Mouse (Mus musculus) heart, embryonic 10.5 days (tissue): ENCODE measurements around the gene Fhit. TPM values are rescaled to one million over a fixed set of nuclear protein-coding genes. Genes with fewer than 3 reads are reported as not detected.

Experiments
- DNase-seq: peaks from one replicate; pipeline ENCODE4 v3.0.0-alpha.2; 2017; ENCODE audit warnings: low spot score
- H3K27ac ChIP-seq: fragments of 300-500 bp; sonication (generic); 2 replicates; pipeline ENCODE4 v1.5.1; 2016; ENCODE audit warnings: mild to moderate bottlenecking
- H3K27me3 ChIP-seq: fragments of 300-500 bp; sonication (generic); 2 replicates; pipeline ENCODE4 v1.6.1; 2016; ENCODE audit warnings: mild to moderate bottlenecking; ENCODE audit not compliant: poor library complexity, insufficient read depth, severe bottlenecking
- H3K36me3 ChIP-seq: fragments of 300-500 bp; sonication (generic); 2 replicates; pipeline ENCODE4 v1.6.1; 2016; ENCODE audit warnings: mild to moderate bottlenecking, moderate library complexity
- H3K4me1 ChIP-seq: fragments of 300-500 bp; sonication (generic); 2 replicates; pipeline ENCODE4 v1.6.1; 2016; ENCODE audit warnings: mild to moderate bottlenecking
- H3K4me3 ChIP-seq: fragments of 300-500 bp; sonication (generic); 2 replicates; pipeline ENCODE4 v1.5.1; 2016; ENCODE audit warnings: mild to moderate bottlenecking, moderate library complexity
- H3K9me3 ChIP-seq: fragments of 300-500 bp; sonication (generic); 2 replicates; pipeline ENCODE4 v1.6.1; 2016; ENCODE audit warnings: mild to moderate bottlenecking, moderate library complexity
- WGBS: fragments of 180-500 bp; shearing (Covaris S2); methylation state at CpG from one replicate; pipeline ENCODE4 v1.1.7; 2016; 5-methylcytosine and 5-hydroxymethylcytosine counted together
- polyA plus RNA-seq: library from polyadenylated mRNA; unstranded; fragments of >200 nt; fragmentation: Nextera tagmentation; extraction: Ambion mirVana; gene quantifications from 2 replicates; pipeline ENCODE4 v1.2.1, GENCODE M21; 2016

Fhit gene
- polyA plus RNA-seq, 1 experiment from 2014 or later, result 3.4 TPM

DNA sequence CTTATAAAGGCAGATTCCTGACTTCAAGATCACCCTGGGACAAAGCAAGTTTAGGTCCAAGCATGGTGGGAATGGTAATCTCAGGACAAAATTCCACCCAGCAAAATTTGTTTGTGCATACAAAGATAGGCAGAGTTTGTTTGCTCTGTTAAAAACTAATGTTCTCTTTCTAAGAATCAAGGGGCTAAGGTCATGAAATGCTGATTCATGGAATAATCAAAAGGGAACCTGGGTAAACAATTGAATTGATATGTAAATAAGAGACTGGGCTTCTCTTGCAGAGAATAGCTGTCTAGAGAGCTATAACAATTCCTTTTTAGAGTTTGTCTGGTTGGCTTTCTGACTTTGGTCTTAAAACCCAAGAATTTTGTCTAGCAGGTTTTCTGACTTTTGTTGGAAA, 647.8 kb downstream of the Fhit start:
- H3K27ac ChIP-seq, result no peak overlapping the region
- H3K4me3 ChIP-seq, result no peak overlapping the region
- no peaks in the 10 kb centered on the region for H3K36me3 ChIP-seq
- DNase-seq, result no peak
- no peaks in the 10 kb centered on the region for H3K27me3 ChIP-seq
- no peaks in the 10 kb centered on the region for H3K9me3 ChIP-seq
- H3K4me1 ChIP-seq, result no peaks in the 10 kb centered on the region

- Histone ChIP-seq H3K27ac (no peak overlapping the region), H3K36me3 (no peaks in the 10 kb centered on the region), H3K4me3 (no peak overlapping the region), H3K9me3 (no peaks in the 10 kb centered on the region), H3K27me3 (no peaks in the 10 kb centered on the region), H3K4me1 (no peaks in the 10 kb centered on the region)
- DNase-seq, result no peak
These were observed 652.6 kb downstream of the Fhit start for GRCm38 (mm10) chr14:10509252-10509651.

GRCm38 (mm10) chr14:10507560-10507959, 654.3 kb downstream of the Fhit start:
- 59% methylated on average over 1 of the region's 1 CpGs for WGBS
- Histone ChIP-seq H3K4me3 (no peak overlapping the region), H3K27me3 (no peaks in the 10 kb centered on the region), H3K9me3 (no peaks in the 10 kb centered on the region), H3K27ac (no peak overlapping the region), H3K36me3 (no peaks in the 10 kb centered on the region), H3K4me1 (no peaks in the 10 kb centered on the region)
- DNase-seq, result no peak

DNA sequence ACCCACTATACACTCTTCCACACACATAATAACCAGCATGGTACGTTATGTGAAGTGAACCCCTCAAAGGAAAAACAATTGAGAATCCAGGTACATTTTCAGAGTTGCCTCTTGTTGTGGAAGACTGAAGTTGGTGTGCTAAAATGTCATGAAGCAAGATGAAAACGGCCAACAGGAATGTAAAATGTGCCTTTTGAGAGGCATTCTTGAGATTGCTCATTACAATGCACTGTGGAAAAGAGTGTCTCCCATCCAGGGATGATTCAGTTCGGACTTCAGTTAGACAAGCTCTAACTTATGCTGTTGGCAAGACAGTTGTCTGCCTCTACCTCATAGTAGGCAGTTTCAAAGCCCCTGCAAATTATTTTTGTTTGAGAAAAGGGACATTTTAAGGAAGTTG, 676.0 kb downstream of the Fhit start:
- 73% methylated on average over 3 of the region's 3 CpGs for WGBS
- H3K4me3 ChIP-seq, result no peak overlapping the region

GRCm38 (mm10) chr14:10482851-10483613, 678.8 kb downstream of the Fhit start:
- Histone ChIP-seq H3K27ac (no peak overlapping the region), H3K9me3 (no peaks in the 10 kb centered on the region), H3K4me1 (no peaks in the 10 kb centered on the region), H3K27me3 (no peaks in the 10 kb centered on the region), H3K36me3 (no peaks in the 10 kb centered on the region), H3K4me3 (no peak overlapping the region)
- WGBS, result 75% methylated on average over 3 of the region's 3 CpGs
- DNase-seq, result no peak

More for the DNA sequence above, 676.0 kb downstream of the Fhit start:
- DNase-seq, result no peak
- Histone ChIP-seq H3K4me1 (no peaks in the 10 kb centered on the region), H3K36me3 (no peaks in the 10 kb centered on the region), H3K27ac (no peak overlapping the region), H3K27me3 (no peaks in the 10 kb centered on the region), H3K9me3 (no peaks in the 10 kb centered on the region)

DNA sequence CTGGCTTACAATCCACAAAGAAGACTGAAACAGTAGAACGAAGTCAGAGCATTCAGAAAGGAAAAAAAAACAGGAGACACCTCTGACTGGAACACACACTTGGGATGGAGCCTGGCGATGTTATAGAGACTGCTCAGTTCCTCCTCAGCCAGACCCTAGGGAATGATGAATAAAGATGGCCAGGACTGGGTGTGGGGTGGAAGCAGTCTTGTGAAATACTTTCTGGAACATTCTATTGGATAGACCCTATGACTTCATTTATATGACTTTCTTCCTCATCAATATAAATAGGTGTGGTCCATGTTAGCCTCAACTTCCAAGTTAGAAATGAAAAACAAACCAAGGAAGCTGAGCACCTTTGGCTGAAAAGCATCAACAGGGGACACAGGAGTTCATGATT, 680.5 kb downstream of the Fhit start:
- no peak overlapping the region for H3K4me3 ChIP-seq
- H3K36me3 ChIP-seq, result no peaks in the 10 kb centered on the region
- H3K9me3 ChIP-seq, result no peaks in the 10 kb centered on the region
- H3K27me3 ChIP-seq, result no peaks in the 10 kb centered on the region
- H3K27ac ChIP-seq, result no peak overlapping the region
- no peaks in the 10 kb centered on the region for H3K4me1 ChIP-seq
- 80% methylated on average over 2 of the region's 2 CpGs for WGBS
- no peak for DNase-seq

DNA sequence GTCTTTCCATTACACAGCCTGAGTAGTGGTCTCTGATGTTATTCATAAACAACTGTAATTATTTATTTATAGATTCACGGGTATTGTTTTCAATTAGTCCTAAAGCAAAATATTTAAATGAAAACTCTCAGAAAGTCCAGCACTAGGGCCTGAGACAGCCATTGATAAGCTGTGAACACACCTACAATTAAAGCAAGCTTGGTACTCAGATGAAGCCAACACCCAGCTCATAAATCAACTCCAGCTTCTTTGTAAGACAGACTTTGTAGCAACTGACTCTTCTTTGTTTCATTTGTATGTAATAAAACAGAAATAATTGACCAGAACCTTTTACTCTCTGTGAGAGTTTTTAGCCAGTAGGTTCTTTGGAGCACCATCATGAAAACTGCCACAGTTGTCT, 681.2 kb downstream of the Fhit start:
- WGBS, result 56% methylated on average over 1 of the region's 1 CpGs

GRCm38 (mm10) chr14:10453001-10453861, 708.6 kb downstream of the Fhit start:
- Histone ChIP-seq H3K27me3 (no peaks in the 10 kb centered on the region), H3K9me3 (no peaks in the 10 kb centered on the region), H3K4me1 (peaks cover 11% of the 10 kb centered on the region), H3K27ac (peak overlapping the region; percentile 84), H3K36me3 (no peaks in the 10 kb centered on the region), H3K4me3 (peak overlapping the region; percentile 50)
- DNase-seq, result peak; percentile 80
- WGBS, result 13% methylated on average over 14 of the region's 14 CpGs

More for the DNA sequence above, 681.2 kb downstream of the Fhit start:
- Histone ChIP-seq H3K9me3 (no peaks in the 10 kb centered on the region), H3K27me3 (no peaks in the 10 kb centered on the region), H3K4me3 (no peak overlapping the region), H3K4me1 (no peaks in the 10 kb centered on the region), H3K36me3 (no peaks in the 10 kb centered on the region), H3K27ac (no peak overlapping the region)
- no peak for DNase-seq

GRCm38 (mm10) chr14:10452234-10452633, 709.6 kb downstream of the Fhit start:
- H3K9me3 ChIP-seq, result no peaks in the 10 kb centered on the region
- no peak for DNase-seq
- WGBS, result 60% methylated on average over 5 of the region's 5 CpGs

DNA sequence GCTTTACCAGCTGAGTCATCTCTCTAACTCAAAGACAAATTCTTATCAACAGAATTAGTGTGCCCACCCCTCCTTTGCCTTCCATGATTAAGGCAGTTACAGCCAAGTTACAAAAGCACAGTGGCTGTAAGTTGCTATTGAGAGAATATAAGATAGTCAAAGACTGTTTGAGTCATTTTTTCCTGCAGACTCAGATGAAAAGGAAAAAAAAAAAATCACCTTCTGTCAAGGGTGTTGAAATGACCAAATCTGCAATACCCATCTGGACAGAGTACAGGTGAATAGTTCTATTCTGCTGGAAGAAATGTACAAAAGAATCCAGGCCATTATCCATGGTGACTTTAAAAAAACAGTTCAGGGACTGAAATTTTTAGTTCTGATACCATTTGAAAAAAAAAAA, 716.5 kb downstream of the Fhit start:
- Histone ChIP-seq H3K9me3 (no peaks in the 10 kb centered on the region), H3K27ac (no peak overlapping the region), H3K36me3 (no peaks in the 10 kb centered on the region), H3K4me1 (no peaks in the 10 kb centered on the region), H3K27me3 (no peaks in the 10 kb centered on the region), H3K4me3 (no peak overlapping the region)
- DNase-seq, result no peak

More at GRCm38 (mm10) chr14:10452234-10452633, 709.6 kb downstream of the Fhit start:
- Histone ChIP-seq H3K4me1 (peaks cover 11% of the 10 kb centered on the region), H3K27me3 (no peaks in the 10 kb centered on the region), H3K27ac (peak overlapping the region; percentile 84; the same call in 1 of the 2 replicates), H3K36me3 (no peaks in the 10 kb centered on the region), H3K4me3 (no peak overlapping the region)

- H3K36me3 ChIP-seq, result no peaks in the 10 kb centered on the region
- H3K27me3 ChIP-seq, result no peaks in the 10 kb centered on the region
- WGBS, result 77% methylated on average over 1 of the region's 1 CpGs
- no peak overlapping the region for H3K27ac ChIP-seq
- no peak for DNase-seq
- no peak overlapping the region for H3K4me3 ChIP-seq
- H3K9me3 ChIP-seq, result no peaks in the 10 kb centered on the region
- H3K4me1 ChIP-seq, result no peaks in the 10 kb centered on the region
These were observed 722.7 kb downstream of the Fhit start for GRCm38 (mm10) chr14:10439007-10439749.

GRCm38 (mm10) chr14:10436193-10436592, 725.6 kb downstream of the Fhit start:
- Histone ChIP-seq H3K27ac (no peak overlapping the region), H3K36me3 (no peaks in the 10 kb centered on the region), H3K9me3 (no peaks in the 10 kb centered on the region), H3K4me1 (no peaks in the 10 kb centered on the region), H3K4me3 (no peak overlapping the region), H3K27me3 (no peaks in the 10 kb centered on the region)
- WGBS, result 96% methylated on average over 1 of the region's 1 CpGs
- DNase-seq, result no peak

GRCm38 (mm10) chr14:10432502-10432901, 729.3 kb downstream of the Fhit start:
- no peak overlapping the region for H3K4me3 ChIP-seq
- 87% methylated on average over 2 of the region's 2 CpGs for WGBS
- H3K27ac ChIP-seq, result no peak overlapping the region
- H3K4me1 ChIP-seq, result no peaks in the 10 kb centered on the region
- H3K9me3 ChIP-seq, result no peaks in the 10 kb centered on the region
- DNase-seq, result no peak
- no peaks in the 10 kb centered on the region for H3K27me3 ChIP-seq
- H3K36me3 ChIP-seq, result no peaks in the 10 kb centered on the region
